Mouse (Mus musculus) MEL (cell line): ENCODE measurements around the gene Tnks1bp1. TPM values are rescaled to one million over a fixed set of nuclear protein-coding genes. Genes with fewer than 3 reads are reported as not detected.

Experiments used
- DNase-seq: peaks from one replicate; pipeline ENCODE4 v3.0.0; 2011; ENCODE audit warnings: low read depth, low spot score
- H3K27ac ChIP-seq: 2 replicates; pipeline ENCODE4 v1.5.1; 2012; ENCODE audit warnings: low read depth, mild to moderate bottlenecking, control low read depth, low read length, moderate library complexity; ENCODE audit not compliant: control insufficient read depth
- H3K27me3 ChIP-seq, 2 experiments: fragments of 150-350 bp in 1 of 2; sonication (generic) in 1 of 2; 2 replicates each; pipeline ENCODE4 v1.6.1; 2012; ENCODE audit warnings: low read length in 2 of 2, mild to moderate bottlenecking in 2 of 2, improper control_type of control experiment in 1 of 2, moderate library complexity in 1 of 2; ENCODE audit not compliant: insufficient read depth in 2 of 2, control insufficient read depth in 1 of 2
- H3K36me3 ChIP-seq, 2 experiments: 2 replicates each; pipeline ENCODE4 v1.6.1; 2012 to 2014; ENCODE audit warnings: low read length in 2 of 2, improper control_type of control experiment in 1 of 2, inconsistent platforms in 1 of 2, mild to moderate bottlenecking in 1 of 2; ENCODE audit not compliant: insufficient read depth in 2 of 2, control insufficient read depth in 1 of 2
- H3K4me1 ChIP-seq, 2 experiments: fragments of 150-350 bp in 1 of 2; sonication (generic) in 1 of 2; 2 replicates each; pipeline ENCODE4 v1.6.1; 2012; ENCODE audit warnings: low read length in 2 of 2, improper control_type of control experiment in 1 of 2, mild to moderate bottlenecking in 1 of 2; ENCODE audit not compliant: insufficient read depth in 2 of 2, control insufficient read depth in 1 of 2
- H3K4me3 ChIP-seq, 2 experiments: fragments of 150-350 bp in 1 of 2; sonication (generic) in 1 of 2; 2 replicates each; pipeline ENCODE4 v1.5.1; 2012; ENCODE audit warnings: low read depth in 2 of 2, low read length in 2 of 2, mild to moderate bottlenecking in 2 of 2, moderate library complexity in 2 of 2, control low read depth in 1 of 2, improper control_type of control experiment in 1 of 2; ENCODE audit not compliant: control insufficient read depth in 1 of 2, insufficient read depth in 1 of 2
- H3K79me2 ChIP-seq: 2 replicates; pipeline ENCODE4 v1.6.1; 2012; ENCODE audit warnings: mild to moderate bottlenecking, low read length, moderate library complexity; ENCODE audit not compliant: control insufficient read depth, poor library complexity, insufficient read depth
- H3K9ac ChIP-seq: 2 replicates; pipeline ENCODE4 v1.6.1; 2012; ENCODE audit warnings: low read depth, mild to moderate bottlenecking, control low read depth, low read length, moderate library complexity; ENCODE audit not compliant: control insufficient read depth, poor library complexity, severe bottlenecking
- H3K9me3 ChIP-seq: fragments of 150-350 bp; sonication (generic); replicated peaks from 2 replicates; pipeline ENCODE4 v1.6.1; 2012; ENCODE audit warnings: mild to moderate bottlenecking, low read length, improper control_type of control experiment, moderate library complexity; ENCODE audit not compliant: insufficient read depth
- BHLHE40 ChIP-seq: IDR thresholded peaks from 2 replicates; pipeline ENCODE4 v1.6.1; 2012; ENCODE audit warnings: low read depth, mild to moderate bottlenecking, inconsistent platforms, low read length, improper control_type of control experiment, borderline replicate concordance
- GABPA ChIP-seq: IDR thresholded peaks from 2 replicates; pipeline ENCODE4 v1.6.1; 2012; ENCODE audit warnings: low read depth, mild to moderate bottlenecking, inconsistent platforms, low read length, improper control_type of control experiment, moderate library complexity
- KAT2A ChIP-seq: conservative IDR thresholded peaks from 2 replicates; pipeline ENCODE4 v1.6.1; 2012; ENCODE audit warnings: low read depth, low read length, improper control_type of control experiment, inconsistent platforms
- MAFK ChIP-seq: IDR thresholded peaks from 2 replicates; pipeline ENCODE4 v1.6.1; 2011; ENCODE audit warnings: low read depth, mild to moderate bottlenecking, low read length, improper control_type of control experiment, borderline replicate concordance
- MAX ChIP-seq: IDR thresholded peaks from 2 replicates; pipeline ENCODE4 v1.6.1; 2011; ENCODE audit warnings: low read length, improper control_type of control experiment
- MAZ ChIP-seq: IDR thresholded peaks from 2 replicates; pipeline ENCODE4 v1.6.1; 2012; ENCODE audit warnings: low read depth, mild to moderate bottlenecking, inconsistent platforms, low read length, improper control_type of control experiment
- MXI1 ChIP-seq: IDR thresholded peaks from 2 replicates; pipeline ENCODE4 v1.6.1; 2011; ENCODE audit warnings: mild to moderate bottlenecking, low read depth, low read length, improper control_type of control experiment
- MYC ChIP-seq: IDR thresholded peaks from 2 replicates; pipeline ENCODE4 v1.6.1; 2011; ENCODE audit warnings: low read depth, mild to moderate bottlenecking, low read length, improper control_type of control experiment, moderate library complexity
- NELFE ChIP-seq: IDR thresholded peaks from 2 replicates; pipeline ENCODE4 v1.6.1; 2011; ENCODE audit warnings: low read depth, low read length, improper control_type of control experiment
- POLR2A ChIP-seq, 2 experiments: IDR thresholded peaks; 2 replicates each; pipeline ENCODE4 v1.6.1; 2011 to 2012; ENCODE audit warnings: low read length in 2 of 2, mild to moderate bottlenecking in 2 of 2, control low read depth in 1 of 2, improper control_type of control experiment in 1 of 2, low read depth in 1 of 2, moderate library complexity in 1 of 2; ENCODE audit not compliant: control insufficient read depth in 1 of 2, insufficient read depth in 1 of 2, poor library complexity in 1 of 2
- POLR2AphosphoS5 ChIP-seq: IDR thresholded peaks from 2 replicates; pipeline ENCODE4 v1.6.1; 2012; ENCODE audit warnings: low read depth, borderline replicate concordance, mild to moderate bottlenecking, inconsistent platforms, low read length, moderate library complexity, mixed read lengths
- SIN3A ChIP-seq: IDR thresholded peaks from 2 replicates; pipeline ENCODE4 v1.6.1; 2012; ENCODE audit warnings: low read length, improper control_type of control experiment, inconsistent platforms
- USF2 ChIP-seq, 2 experiments: IDR thresholded peaks; 2 replicates each; pipeline ENCODE4 v1.6.1; 2011 to 2012; ENCODE audit warnings: improper control_type of control experiment in 2 of 2, low read length in 2 of 2, borderline replicate concordance in 1 of 2, inconsistent platforms in 1 of 2, low read depth in 1 of 2, mild to moderate bottlenecking in 1 of 2; ENCODE audit not compliant: insufficient read depth in 1 of 2
- ZMIZ1 ChIP-seq: IDR thresholded peaks from 2 replicates; pipeline ENCODE4 v1.6.1; 2012; ENCODE audit warnings: low read depth, mild to moderate bottlenecking, inconsistent platforms, low read length, improper control_type of control experiment, moderate library complexity
- ZNF384 ChIP-seq: IDR thresholded peaks from 2 replicates; pipeline ENCODE4 v1.6.1; 2012; ENCODE audit warnings: low read depth, mild to moderate bottlenecking, inconsistent platforms, low read length, improper control_type of control experiment
- polyA plus RNA-seq, 2 experiments: library from polyadenylated mRNA; stranded (reverse) in 1 of 2; unstranded in 1 of 2; fragments of >175 nt in 1 of 2; fragments of >200 nt in 1 of 2; gene quantifications; 2 replicates each; pipeline versions ENCODE4 v1.2.1 to v1.2.4; 2012; ENCODE audit warnings: low replicate concordance in 2 of 2, low read depth in 1 of 2; ENCODE audit not compliant: insufficient read length in 2 of 2, insufficient read depth in 1 of 2, missing spikeins in 1 of 2
- total RNA-seq: library from RNA; depleted of rRNA; stranded (reverse); fragments of 300-350 nt; gene quantifications from 2 replicates; pipeline ENCODE4 v1.2.3, GENCODE M21; 2012

Gene Tnks1bp1
- total and polyA plus RNA-seq, 3 experiments: 5.5 to 9.9 TPM; not detected in 1

DNA sequence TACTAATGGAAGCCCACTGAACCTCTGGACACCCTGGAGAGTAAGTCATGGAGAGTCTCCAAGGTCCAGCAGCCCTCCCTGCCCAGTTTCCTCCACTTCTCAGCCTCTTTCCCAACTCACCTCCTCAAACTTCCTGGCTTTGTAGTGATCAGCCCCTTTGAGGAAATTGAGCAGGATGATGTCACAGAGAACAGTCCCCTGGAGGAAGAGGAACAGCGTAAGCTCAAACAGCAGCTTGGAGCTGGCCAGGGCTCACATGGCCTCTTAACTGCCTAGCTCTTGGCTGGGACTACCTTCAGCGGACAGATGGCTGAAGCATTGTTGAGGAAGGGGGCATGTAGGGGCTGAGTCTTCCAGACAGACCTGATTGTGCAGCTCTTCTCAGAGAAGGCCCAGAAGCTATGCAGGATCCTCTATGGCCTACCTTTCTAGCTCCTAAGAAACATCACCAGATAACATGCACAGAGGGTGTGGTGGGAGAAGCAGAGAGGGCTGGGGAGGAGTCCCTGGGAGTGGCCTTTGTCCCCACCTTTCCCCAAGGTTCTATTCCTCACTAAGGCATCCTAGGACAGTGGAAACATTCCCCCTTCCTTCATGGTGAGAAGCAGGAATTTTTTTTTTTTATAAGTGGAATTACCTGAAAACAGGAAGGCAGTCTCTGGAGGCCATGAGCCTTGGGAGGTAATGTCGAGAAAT is 48.2 kb upstream of the Tnks1bp1 start:
- Histone ChIP-seq H3K79me2 (no peaks in the 10 kb centered on the region), H3K9ac (no peak overlapping the region), H3K9me3 (no peaks in the 10 kb centered on the region), H3K27ac (no peak overlapping the region), H3K27me3 (no peaks in the 10 kb centered on the region; a peak in 1 of 4 replicates), H3K36me3 (no peaks in the 10 kb centered on the region), H3K4me3 (no peak overlapping the region), H3K4me1 (peaks cover 0 to 10% of the 10 kb centered on the region in 2 experiments; a peak in 3 of 4 replicates)
- DNase-seq: no peak
- TF ChIP-seq BHLHE40 (no peak), SIN3A (no peak), ZNF384 (no peak), USF2 (IDR thresholded peaks at IDR 0.05; ENCODE audit: borderline replicate concordance in 1 of 2, insufficient read depth in 1 of 2, low read depth in 1 of 2, low read length in 2 of 2) (no peak), MAX (no peak)

- no peaks in the 10 kb centered on the region for H3K9me3 ChIP-seq
- H3K27ac ChIP-seq: no peak overlapping the region
- no peak for TF ChIP-seq GABPA
- no peak for TF ChIP-seq MAZ
- TF ChIP-seq POLR2A (IDR thresholded peaks at IDR 0.05; ENCODE audit: control insufficient read depth in 1 of 2, insufficient read depth in 1 of 2, low read depth in 1 of 2, low read length in 2 of 2, poor library complexity in 1 of 2): no peak
- TF ChIP-seq POLR2AphosphoS5: no peak
- no peak for TF ChIP-seq SIN3A
- no peak for TF ChIP-seq NELFE
- TF ChIP-seq MYC: no peak
- TF ChIP-seq ZMIZ1: no peak
- no peak for TF ChIP-seq MAFK
- no peak for TF ChIP-seq MXI1
- TF ChIP-seq BHLHE40: no peak
- TF ChIP-seq KAT2A: no peak
- peaks cover 0 to 10% of the 10 kb centered on the region in 2 experiments; a peak in 3 of 4 replicates for H3K4me1 ChIP-seq
- no peak overlapping the region for H3K9ac ChIP-seq
- DNase-seq: no peak
- no peak overlapping the region for H3K4me3 ChIP-seq
- no peaks in the 10 kb centered on the region for H3K27me3 ChIP-seq
- H3K79me2 ChIP-seq: no peaks in the 10 kb centered on the region
- no peaks in the 10 kb centered on the region for H3K36me3 ChIP-seq
These were observed 46.3 kb upstream of the Tnks1bp1 start for GRCm38 (mm10) chr2:85001497-85001896.
